Mouse (Mus musculus) megakaryocyte, embryonic 14.5 days (primary cell): ENCODE results near the gene Ccdc47.

Experiments used
- FLI1 ChIP-seq: IDR thresholded peaks from 2 replicates; pipeline ENCODE4 v1.6.1; 2012; ENCODE audit warnings: low read length, inconsistent platforms, mixed read lengths
- GATA1 ChIP-seq: IDR thresholded peaks from 3 replicates; pipeline ENCODE4 v1.6.1; 2012; ENCODE audit warnings: mixed read lengths, low read length, inconsistent platforms, borderline replicate concordance

DNA sequence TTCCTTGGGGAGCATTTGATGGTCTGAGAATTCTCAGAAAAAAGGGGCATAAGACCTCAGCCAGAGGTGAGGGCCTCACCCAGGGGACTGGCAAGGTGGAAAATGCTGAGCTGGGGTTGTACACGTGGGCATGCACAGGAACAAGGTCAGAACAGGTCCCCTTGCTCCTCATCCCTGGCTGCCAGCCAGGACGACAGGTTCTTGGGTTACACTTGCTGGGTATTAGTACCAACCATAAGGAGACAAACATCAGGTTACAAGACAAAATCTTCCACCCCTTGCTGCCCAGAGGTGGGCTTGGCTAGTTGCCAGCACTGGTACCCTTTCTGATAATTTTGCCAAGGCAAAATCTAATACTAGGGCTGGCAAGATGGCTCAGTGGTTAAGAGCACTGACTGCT, 53.9 kb downstream of the Ccdc47 start:
- TF ChIP-seq GATA1: no peak
- TF ChIP-seq FLI1: no peak
